Mouse (Mus musculus) heart, embryonic 14.5 days (tissue): ENCODE measurements at regions not wholly inside any gene's neighbourhood (a gene's known extent, or its start where the extent isn't known, plus 50 kb on each side); places are given as distances from the start of the nearest gene placed in this dataset.
"Not testable (repeated sequence)": the region's sequence is repeated elsewhere in the genome, so short reads cannot be mapped to it uniquely, and the experiment has no call there.

Experiments
- ATAC-seq: fragments of 200-750 bp; cut with Nextera tagmentation; 2 replicates; pipeline ENCODE4 v1.8.0; 2017; ENCODE audit warnings: low read depth, moderate TSS enrichment; ENCODE audit not compliant: insufficient number of reproducible peaks, insufficient read depth, low FRiP score
- H3K27ac ChIP-seq, 2 experiments: fragments of 200-500 bp in 1 of 2; fragments of 300-500 bp in 1 of 2; sonication (generic) in 1 of 2; replicated peaks in 1 of 2; 2 replicates each; pipeline ENCODE4 v1.5.1; 2012 to 2014; ENCODE audit warnings: low read depth in 2 of 2, low read length in 2 of 2, control low read depth in 1 of 2, mild to moderate bottlenecking in 1 of 2, mixed read lengths in 1 of 2; ENCODE audit not compliant: control insufficient read depth in 1 of 2, insufficient read depth in 1 of 2
- H3K27me3 ChIP-seq: fragments of 300-500 bp; sonication (generic); 2 replicates; pipeline ENCODE4 v1.6.1; 2014; ENCODE audit warnings: mild to moderate bottlenecking, low read length, control low read depth; ENCODE audit not compliant: control insufficient read depth, insufficient read depth
- H3K36me3 ChIP-seq: fragments of 300-500 bp; sonication (generic); 2 replicates; pipeline ENCODE4 v1.6.1; 2014; ENCODE audit warnings: mild to moderate bottlenecking, control low read depth, low read length, mixed read lengths; ENCODE audit not compliant: control insufficient read depth, insufficient read depth
- H3K4me1 ChIP-seq, 2 experiments: fragments of 200-500 bp in 1 of 2; fragments of 300-500 bp in 1 of 2; sonication (generic) in 1 of 2; 2 replicates each; pipeline ENCODE4 v1.6.1; 2012 to 2014; ENCODE audit warnings: low read length in 2 of 2, control low read depth in 1 of 2, mixed read lengths in 1 of 2; ENCODE audit not compliant: control insufficient read depth in 2 of 2, insufficient read depth in 2 of 2
- H3K4me2 ChIP-seq: fragments of 300-500 bp; sonication (generic); 2 replicates; pipeline ENCODE4 v1.6.1; 2014; ENCODE audit warnings: mild to moderate bottlenecking, low read length
- H3K4me3 ChIP-seq, 2 experiments: fragments of 200-500 bp in 1 of 2; fragments of 300-500 bp in 1 of 2; sonication (generic) in 1 of 2; 2 replicates each; pipeline ENCODE4 v1.5.1; 2012 to 2014; ENCODE audit warnings: low read length in 2 of 2, mild to moderate bottlenecking in 2 of 2, control low read depth in 1 of 2, low read depth in 1 of 2, moderate library complexity in 1 of 2; ENCODE audit not compliant: control insufficient read depth in 1 of 2, insufficient read depth in 1 of 2
- H3K9ac ChIP-seq: fragments of 300-500 bp; sonication (generic); 2 replicates; pipeline ENCODE4 v1.6.1; 2014; ENCODE audit warnings: mild to moderate bottlenecking, low read length
- H3K9me3 ChIP-seq: fragments of 300-500 bp; sonication (generic); 2 replicates; pipeline ENCODE4 v1.6.1; 2016; ENCODE audit warnings: low read length, control low read depth; ENCODE audit not compliant: control insufficient read depth
- WGBS: fragments of 180-500 bp; shearing (Covaris S2); extraction: QIAGEN DNeasy Blood & Tissue Kit; methylation state at CpG from one replicate; pipeline ENCODE4 v1.1.7; 2014; 5-methylcytosine and 5-hydroxymethylcytosine counted together

- no peak for ATAC-seq
- H3K27me3 ChIP-seq: no peaks in the 10 kb centered on the region
- H3K4me3 ChIP-seq: no peak overlapping the region
- 73% methylated on average over 3 of the region's 3 CpGs for WGBS
- H3K4me2 ChIP-seq: no peak overlapping the region
- H3K4me1 ChIP-seq: no peaks in the 10 kb centered on the region; a peak in 1 of 4 replicates
- H3K9me3 ChIP-seq: peaks cover 4% of the 10 kb centered on the region; the same call in 1 of the 2 replicates
- no peak overlapping the region for H3K27ac ChIP-seq
- no peaks in the 10 kb centered on the region for H3K36me3 ChIP-seq
- no peak overlapping the region for H3K9ac ChIP-seq
Observed at GRCm38 (mm10) chr14:86599511-86599910, 541.5 kb downstream of the Diaph3 start.

- Histone ChIP-seq H3K4me2 (no peak overlapping the region), H3K4me1 (no peaks in the 10 kb centered on the region), H3K36me3 (no peaks in the 10 kb centered on the region), H3K9me3 (no peaks in the 10 kb centered on the region), H3K9ac (no peak overlapping the region), H3K27me3 (no peaks in the 10 kb centered on the region), H3K27ac (no peak overlapping the region), H3K4me3 (no peak overlapping the region)
- ATAC-seq: no peak
- 83% methylated on average over 2 of the region's 2 CpGs for WGBS
Observed at GRCm38 (mm10) chr14:86588525-86588924, 552.5 kb downstream of the Diaph3 start.

GRCm38 (mm10) chr14:86585959-86586358, 555.1 kb downstream of the Diaph3 start:
- not testable (repeated sequence) for H3K9ac ChIP-seq, H3K4me2 ChIP-seq, H3K4me1 ChIP-seq, H3K27ac ChIP-seq, H3K9me3 ChIP-seq, ATAC-seq, H3K36me3 ChIP-seq, H3K4me3 ChIP-seq, H3K27me3 ChIP-seq
- 69% methylated on average over 5 of the region's 5 CpGs for WGBS

- Histone ChIP-seq H3K36me3 (no peaks in the 10 kb centered on the region), H3K27ac (no peak overlapping the region), H3K9ac (no peak overlapping the region), H3K4me3 (no peak overlapping the region), H3K27me3 (no peaks in the 10 kb centered on the region), H3K4me1 (0 out of 4 replicates have a peak, but pooled peaks cover 0 to 3% of the 10 kb centered on the region in 2 experiments), H3K9me3 (no peaks in the 10 kb centered on the region), H3K4me2 (no peak overlapping the region)
- WGBS: 64% methylated on average over 2 of the region's 2 CpGs
- ATAC-seq: no peak
Observed at GRCm38 (mm10) chr14:86562728-86563127, 578.3 kb downstream of the Diaph3 start.

- Histone ChIP-seq H3K4me1 (no peaks in the 10 kb centered on the region), H3K27me3 (no peaks in the 10 kb centered on the region), H3K27ac (no peak overlapping the region), H3K9ac (no peak overlapping the region), H3K4me3 (no peak overlapping the region), H3K9me3 (no peaks in the 10 kb centered on the region), H3K36me3 (no peaks in the 10 kb centered on the region), H3K4me2 (no peak overlapping the region)
- no peak for ATAC-seq
- 68% methylated on average over 5 of the region's 5 CpGs for WGBS
Observed at GRCm38 (mm10) chr14:86537992-86538391, 603.0 kb downstream of the Diaph3 start.

DNA sequence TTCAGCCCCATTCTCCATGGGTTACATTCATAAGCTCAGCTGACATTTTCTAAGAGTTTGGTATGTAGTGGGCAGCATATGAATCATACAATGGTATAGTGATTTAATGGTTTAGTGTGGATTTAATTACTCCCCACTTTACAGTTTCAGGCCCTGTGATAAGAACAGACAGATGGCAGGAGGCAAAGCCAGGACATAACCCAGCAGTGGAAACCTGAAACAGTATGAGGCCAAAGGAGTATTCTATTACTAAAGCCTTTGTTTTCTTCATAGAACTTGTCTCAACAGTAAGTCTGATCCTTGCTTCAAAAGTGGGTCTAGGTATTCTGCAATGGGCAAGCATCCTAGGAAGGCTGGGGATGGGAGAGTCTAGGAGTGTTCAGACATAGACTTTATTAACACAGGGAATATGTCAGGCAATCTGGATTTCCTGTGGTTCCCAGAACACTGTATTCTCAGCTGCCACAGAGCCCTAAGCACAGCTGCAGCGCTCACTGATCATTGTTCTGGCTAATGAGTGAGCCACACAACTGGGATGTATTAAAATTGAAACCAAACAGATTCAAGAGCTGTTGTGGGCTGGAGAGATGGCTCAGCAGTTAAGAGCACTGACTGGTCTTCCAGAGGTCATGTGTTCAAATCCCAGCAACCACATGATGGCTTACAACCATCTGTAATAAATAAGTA, 604.6 kb downstream of the Diaph3 start:
- Histone ChIP-seq H3K4me3 (no peak overlapping the region), H3K4me2 (no peak overlapping the region), H3K27me3 (no peaks in the 10 kb centered on the region), H3K4me1 (no peaks in the 10 kb centered on the region), H3K27ac (no peak overlapping the region), H3K9me3 (no peaks in the 10 kb centered on the region), H3K9ac (no peak overlapping the region), H3K36me3 (no peaks in the 10 kb centered on the region)
- ATAC-seq: no peak
- WGBS: 96% methylated on average over 1 of the region's 1 CpGs

- no peaks in the 10 kb centered on the region for H3K36me3 ChIP-seq
- H3K4me2 ChIP-seq: no peak overlapping the region
- H3K9me3 ChIP-seq: no peaks in the 10 kb centered on the region
- H3K4me1 ChIP-seq: no peaks in the 10 kb centered on the region
- 93% methylated on average over 9 of the region's 9 CpGs for WGBS
- no peak overlapping the region for H3K9ac ChIP-seq
- no peak overlapping the region for H3K4me3 ChIP-seq
- no peak overlapping the region for H3K27ac ChIP-seq
- no peaks in the 10 kb centered on the region for H3K27me3 ChIP-seq
- no peak for ATAC-seq
Observed at GRCm38 (mm10) chr14:86510408-86510807, 630.6 kb downstream of the Diaph3 start.

DNA sequence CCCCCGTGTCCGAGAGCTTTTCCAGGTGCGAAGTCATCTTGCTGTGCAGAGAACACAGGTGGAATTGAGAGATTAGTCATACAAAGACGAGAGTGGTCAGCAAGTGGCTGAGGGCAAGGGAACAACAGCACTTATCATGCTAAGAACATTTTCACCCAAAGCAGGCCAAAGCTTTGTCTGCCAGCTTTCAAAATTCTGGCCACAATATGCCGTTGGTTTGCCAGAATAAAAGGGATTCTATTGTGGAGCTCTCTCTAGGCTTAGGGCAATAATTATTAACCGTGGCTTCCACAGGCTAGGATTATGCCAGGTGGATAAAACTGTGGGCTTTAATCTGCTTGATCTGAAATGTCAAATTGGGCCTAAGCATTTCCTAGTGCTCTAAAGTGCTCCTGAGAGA, 631.3 kb downstream of the Diaph3 start:
- ATAC-seq: no peak
- no peak overlapping the region for H3K9ac ChIP-seq
- no peaks in the 10 kb centered on the region for H3K4me1 ChIP-seq
- H3K27ac ChIP-seq: no peak overlapping the region
- H3K4me3 ChIP-seq: no peak overlapping the region
- H3K9me3 ChIP-seq: no peaks in the 10 kb centered on the region
- 84% methylated on average over 6 of the region's 6 CpGs for WGBS
- H3K36me3 ChIP-seq: no peaks in the 10 kb centered on the region
- no peak overlapping the region for H3K4me2 ChIP-seq
- no peaks in the 10 kb centered on the region for H3K27me3 ChIP-seq
